8 mouse cellular contexts compared by ENCODE assay signal in genomic region chr5:147945000-147945666, GRCm38 (mm10). TPM values are rescaled to one million over a fixed set of nuclear protein-coding genes. Genes with fewer than 3 reads are reported as not detected.
DNase-seq lines count a peak whose midpoint lies in the region; ATAC-seq and TF ChIP-seq lines count a peak whose summit lies in the region.

No protein-coding gene starts in this region.

- no peak overlapping the region for H3K4me3 ChIP-seq in liver, adult 2 months (ENCODE audit: insufficient read depth, low read depth, low read length)
- H3K4me3 ChIP-seq in liver, embryonic 11.5 days (ENCODE audit: low read depth, low read length), result no peak overlapping the region
- H3K4me3 ChIP-seq in lung, postnatal 0 days (ENCODE audit: low read depth, low read length), result no peak overlapping the region

- H3K79me2 ChIP-seq in liver, adult 2 months (ENCODE audit: control insufficient read depth, insufficient read depth, low read length), result no peaks in the 10 kb centered on the region

- H3K27me3 ChIP-seq in liver, adult 2 months (ENCODE audit: control insufficient read depth, insufficient read depth, low read length), result no peaks in the 10 kb centered on the region
- H3K27me3 ChIP-seq in liver, embryonic 11.5 days (replicated peaks; ENCODE audit: control insufficient read depth, insufficient read depth, low read length), result no peaks in the 10 kb centered on the region
- no peaks in the 10 kb centered on the region for H3K27me3 ChIP-seq in lung, postnatal 0 days (replicated peaks; ENCODE audit: insufficient read depth, low read length)

- 17% methylated on average over 5 of the region's 5 CpGs for WGBS in liver, adult 2 months
- WGBS in liver, embryonic 11.5 days, result 26% methylated on average over 5 of the region's 5 CpGs
- 23% methylated on average over 5 of the region's 5 CpGs for WGBS in lung, postnatal 0 days

- peaks cover 2% of the 10 kb centered on the region for H3K4me1 ChIP-seq in liver, adult 2 months (ENCODE audit: control insufficient read depth, insufficient read depth, low read length)
- H3K4me1 ChIP-seq in liver, embryonic 11.5 days (replicated peaks; ENCODE audit: control insufficient read depth, insufficient read depth, low read length), result no peaks in the 10 kb centered on the region
- no peaks in the 10 kb centered on the region for H3K4me1 ChIP-seq in lung, postnatal 0 days (ENCODE audit: insufficient read depth, low read depth, low read length)

- TF ChIP-seq EP300 in lung, postnatal 0 days (IDR thresholded peaks at IDR 0.05), result no peak

- TF ChIP-seq CTCF in liver, adult 2 months (IDR thresholded peaks at IDR 0.05; ENCODE audit: low read depth, low read length), result peak; percentile 57; the same call in 1 of the 2 replicates
- TF ChIP-seq CTCF in brain, embryonic 14.5 days (IDR thresholded peaks at IDR 0.05; ENCODE audit: borderline replicate concordance, extremely low read depth, insufficient read depth, insufficient read length), result peak; percentile 68
- peak; percentile 79 for TF ChIP-seq CTCF in lung, postnatal 0 days (IDR thresholded peaks at IDR 0.05)

- no peak overlapping the region for H3K9ac ChIP-seq in liver, adult 2 months (ENCODE audit: low read depth, low read length)
- H3K9ac ChIP-seq in liver, embryonic 11.5 days (ENCODE audit: low read depth, low read length), result no peak overlapping the region
- H3K9ac ChIP-seq in lung, postnatal 0 days (replicated peaks; ENCODE audit: low read depth), result no peak overlapping the region

- H3K36me3 ChIP-seq in liver, adult 2 months (ENCODE audit: control insufficient read depth, insufficient read depth, low read length), result no peaks in the 10 kb centered on the region
- no peaks in the 10 kb centered on the region for H3K36me3 ChIP-seq in liver, embryonic 11.5 days (ENCODE audit: control insufficient read depth, insufficient read depth, low read length)
- no peaks in the 10 kb centered on the region for H3K36me3 ChIP-seq in lung, postnatal 0 days (ENCODE audit: insufficient read depth, low read length)

- H3K27ac ChIP-seq in liver, adult 2 months (replicated peaks; ENCODE audit: insufficient read depth, low read depth, low read length), result no peak overlapping the region
- H3K27ac ChIP-seq in liver, embryonic 11.5 days (ENCODE audit: low read depth, low read length), result no peak overlapping the region
- no peak overlapping the region for H3K27ac ChIP-seq in lung, postnatal 0 days (ENCODE audit: low read length)

- peak; percentile 54 to 63 for DNase-seq in cerebellum, postnatal 14 days
- peak; percentile 28 for DNase-seq in liver, adult 2 months (ENCODE audit: extremely low read depth, low read depth, low spot score)
- no peak for DNase-seq in liver, embryonic 11.5 days (ENCODE audit: low spot score)
- DNase-seq in brain, embryonic 14.5 days (ENCODE audit: low read depth), result peak; percentile 69
- peak; percentile 58 for DNase-seq in lung, postnatal 0 days (ENCODE audit: low spot score)
- no peak for DNase-seq in urinary bladder, postnatal 14 days (ENCODE audit: low spot score)
- no peak for DNase-seq in left cerebral cortex, adult 9 months (ENCODE audit: low spot score in 2 of 2)

- no peak overlapping the region for H3K4me2 ChIP-seq in liver, embryonic 11.5 days
- no peak overlapping the region for H3K4me2 ChIP-seq in lung, postnatal 0 days (replicated peaks; ENCODE audit: low read depth, low read length)

- no peaks in the 10 kb centered on the region; the same call in 1 of the 2 replicates for H3K9me3 ChIP-seq in liver, embryonic 11.5 days (ENCODE audit: control insufficient read depth, low read length)
- no peaks in the 10 kb centered on the region for H3K9me3 ChIP-seq in lung, postnatal 0 days (ENCODE audit: low read length)

- TF ChIP-seq POLR2A in liver, adult 2 months (IDR thresholded peaks at IDR 0.05; ENCODE audit: extremely low read depth, insufficient read depth, low read length), result no peak
- TF ChIP-seq POLR2A in brain, embryonic 14.5 days (IDR thresholded peaks at IDR 0.05; ENCODE audit: borderline replicate concordance, extremely low read depth, insufficient read depth, insufficient read length, poor library complexity, severe bottlenecking), result no peak

- no peak for ATAC-seq in cerebellum, adult (ENCODE audit: insufficient number of reproducible peaks, low FRiP score, low TSS enrichment)
- ATAC-seq in liver, embryonic 11.5 days (replicated peaks; ENCODE audit: low FRiP score), result no peak
- ATAC-seq in lung, postnatal 0 days, result peak; percentile 11; the same call in 1 of the 2 replicates

RNA-seq across cellular contexts. Expression of gene Mtus2, which starts 12.0 kb away (rescaled TPM):
- total RNA-seq in liver, adult 2 months (2014; rRNA removed), result 0.18 and 0.94 TPM in 2 replicates
- polyA plus RNA-seq in liver, adult 2 months (2012; rRNA removed), result 0.66 and 2.0 TPM in 2 replicates
- 3.2 and 3.9 TPM in 2 replicates for polyA plus RNA-seq in liver, embryonic 11.5 days (2014; fragmentation: Nextera tagmentation; extraction: Ambion mirVana)
- 13.2 and 28.8 TPM in 2 replicates for polyA plus RNA-seq in brain, embryonic 14.5 days (2012; rRNA removed)
- polyA plus RNA-seq in lung, postnatal 0 days (2015; fragmentation: Nextera tagmentation; extraction: Ambion mirVana), result 5.5 TPM in 2 replicates

RNA-seq across cellular contexts. Expression of gene Slc46a3, which starts 50.5 kb away (rescaled TPM):
- 38.0 and 58.3 TPM in 2 replicates for total RNA-seq in liver, adult 2 months (2014; rRNA removed)
- polyA plus RNA-seq in liver, adult 2 months (2012; rRNA removed), result 72.7 and 88.3 TPM in 2 replicates
- 13.9 and 14.1 TPM in 2 replicates for polyA plus RNA-seq in liver, embryonic 11.5 days (2014; fragmentation: Nextera tagmentation; extraction: Ambion mirVana)
- polyA plus RNA-seq in brain, embryonic 14.5 days (2012; rRNA removed), result 4.5 and 6.5 TPM in 2 replicates
- polyA plus RNA-seq in lung, postnatal 0 days (2015; fragmentation: Nextera tagmentation; extraction: Ambion mirVana), result 9.4 and 10.7 TPM in 2 replicates

Comparison
In these comparisons a context has a peak if more than half of its experiments do, and no peak if none do; other contexts are left out.
1. DNase-seq: peak in cerebellum, postnatal 14 days (2 of 2), liver, adult 2 months (single experiment), brain, embryonic 14.5 days (single experiment) and lung, postnatal 0 days (single experiment); none in liver, embryonic 11.5 days (single experiment), urinary bladder, postnatal 14 days (single experiment) and left cerebral cortex, adult 9 months (0 of 2).
2. Peak in every context shown above with its lines, with median percentiles within 50 percentile points of each other: CTCF ChIP-seq.